Mouse (Mus musculus) testis, postnatal 10 days (tissue): ENCODE measurements around the gene Prkar1b.

Source experiments
- DNase-seq: peaks from one replicate; pipeline ENCODE4 v3.0.0; 2021; ENCODE audit warnings: low spot score

The Prkar1b gene

GRCm38 (mm10) chr5:139149681-139150602 is at the start of gene Prkar1b, which contains the start of gene Dnaaf5:
Gene Prkar1b, minus strand, starts transcription at chr5:139150001.
Gene Dnaaf5, plus strand, starts transcription at chr5:139150223.
- peak; percentile 98 for DNase-seq

- no peak for DNase-seq
Measured at GRCm38 (mm10) chr5:139199636-139199994, 49.8 kb upstream of the Prkar1b start.

DNA sequence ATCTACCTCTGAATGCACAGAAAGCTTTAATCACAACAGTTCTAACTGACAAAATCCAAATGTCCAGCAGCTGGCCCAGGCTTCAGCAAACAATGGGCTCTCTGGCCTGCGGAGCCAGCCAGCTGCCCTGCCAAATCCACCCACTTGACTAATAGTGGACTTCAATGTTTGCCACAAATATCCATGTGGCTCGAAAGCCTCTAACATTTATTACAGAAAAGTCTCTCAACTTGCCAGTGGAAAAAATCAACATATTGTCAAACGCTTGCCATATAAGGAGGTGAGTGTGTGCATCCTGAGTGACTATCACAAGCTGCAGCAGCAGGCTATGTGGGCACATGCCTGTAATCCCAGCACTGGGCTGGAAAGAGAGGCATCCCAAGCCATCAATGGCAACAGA is 49.0 kb upstream of the Prkar1b start:
- no peak for DNase-seq

DNA sequence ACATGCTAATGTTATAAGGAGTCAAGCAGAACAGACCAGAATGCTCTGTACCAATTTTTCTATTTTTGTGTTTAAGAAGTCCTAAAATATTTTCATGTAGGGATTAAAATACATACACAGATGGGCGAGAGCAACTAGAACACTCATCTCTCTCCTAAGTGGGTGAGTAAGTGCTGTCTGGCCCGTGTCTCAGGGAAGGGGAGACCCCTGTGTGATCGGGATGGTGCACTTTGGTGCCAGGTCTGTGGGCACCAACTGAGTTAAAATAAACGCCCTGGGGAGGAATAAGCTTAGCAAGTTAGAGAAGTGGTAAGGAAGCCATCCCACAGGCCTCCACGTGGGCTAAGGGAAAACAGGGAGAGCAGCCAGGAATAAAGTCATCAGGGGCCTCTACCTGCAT is 41.2 kb upstream of the Prkar1b start:
- DNase-seq = no peak

GRCm38 (mm10) chr5:139189726-139190125 is 39.9 kb upstream of the Prkar1b start:
- no peak for DNase-seq

DNA sequence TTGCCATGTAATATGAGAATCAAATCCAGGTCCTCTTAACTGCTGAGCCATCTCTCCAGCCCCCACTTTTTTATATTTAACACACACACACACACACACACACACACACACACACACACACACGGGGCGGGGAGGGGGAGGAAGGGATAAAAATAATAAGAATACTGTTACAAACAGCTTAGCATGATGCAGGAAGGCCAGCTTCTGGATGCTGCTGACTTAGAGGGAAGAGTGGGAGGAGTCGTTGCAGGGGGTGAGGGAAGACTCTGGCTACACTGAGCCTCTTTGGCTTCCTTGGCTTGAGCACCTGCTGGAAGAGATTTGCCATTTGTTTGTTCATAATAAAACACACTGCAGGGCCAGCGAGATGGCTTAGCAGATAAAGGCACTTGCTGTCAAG is 35.1 kb upstream of the Prkar1b start:
- no peak for DNase-seq

DNA sequence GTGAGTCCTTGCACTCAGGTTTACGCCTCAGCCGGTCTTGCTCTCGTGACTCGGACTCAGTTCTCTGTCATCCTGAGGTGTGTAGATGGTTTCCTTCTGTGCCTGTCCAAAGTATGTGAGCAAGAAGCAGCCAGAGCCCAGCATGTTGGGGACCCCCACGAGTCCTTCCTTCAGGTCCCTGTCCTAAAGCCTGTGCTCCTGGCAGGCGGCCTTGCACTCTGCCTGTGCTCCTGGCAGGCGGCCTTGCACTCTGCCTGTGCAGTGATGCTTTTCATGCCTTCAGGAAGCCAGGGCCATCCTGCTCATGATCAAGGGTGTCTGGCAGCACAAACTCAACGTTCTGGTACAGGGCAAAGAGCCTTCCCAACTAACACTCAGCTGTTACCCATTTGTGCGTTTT is 33.8 kb upstream of the Prkar1b start:
- no peak for DNase-seq

DNA sequence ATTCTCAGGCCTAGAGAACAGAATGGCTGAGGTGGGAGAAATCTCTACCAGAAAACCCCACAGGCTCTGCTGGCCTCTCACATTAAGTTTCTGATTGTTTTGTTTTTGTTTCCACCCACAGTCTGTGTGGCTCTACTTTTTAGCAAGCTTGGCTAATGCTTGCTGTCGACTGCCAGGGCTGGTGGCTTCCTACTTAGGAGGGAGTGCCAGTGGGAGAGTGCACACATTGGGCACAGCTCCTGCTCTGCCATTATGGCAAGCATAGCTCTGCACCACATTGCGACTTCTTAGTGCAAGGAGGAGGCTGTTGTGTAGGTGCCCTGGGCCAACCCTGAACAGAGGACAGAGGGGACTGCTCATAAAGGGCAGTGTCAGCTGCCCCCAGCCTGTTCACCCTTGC is 33.3 kb upstream of the Prkar1b start:
- DNase-seq = no peak

DNA sequence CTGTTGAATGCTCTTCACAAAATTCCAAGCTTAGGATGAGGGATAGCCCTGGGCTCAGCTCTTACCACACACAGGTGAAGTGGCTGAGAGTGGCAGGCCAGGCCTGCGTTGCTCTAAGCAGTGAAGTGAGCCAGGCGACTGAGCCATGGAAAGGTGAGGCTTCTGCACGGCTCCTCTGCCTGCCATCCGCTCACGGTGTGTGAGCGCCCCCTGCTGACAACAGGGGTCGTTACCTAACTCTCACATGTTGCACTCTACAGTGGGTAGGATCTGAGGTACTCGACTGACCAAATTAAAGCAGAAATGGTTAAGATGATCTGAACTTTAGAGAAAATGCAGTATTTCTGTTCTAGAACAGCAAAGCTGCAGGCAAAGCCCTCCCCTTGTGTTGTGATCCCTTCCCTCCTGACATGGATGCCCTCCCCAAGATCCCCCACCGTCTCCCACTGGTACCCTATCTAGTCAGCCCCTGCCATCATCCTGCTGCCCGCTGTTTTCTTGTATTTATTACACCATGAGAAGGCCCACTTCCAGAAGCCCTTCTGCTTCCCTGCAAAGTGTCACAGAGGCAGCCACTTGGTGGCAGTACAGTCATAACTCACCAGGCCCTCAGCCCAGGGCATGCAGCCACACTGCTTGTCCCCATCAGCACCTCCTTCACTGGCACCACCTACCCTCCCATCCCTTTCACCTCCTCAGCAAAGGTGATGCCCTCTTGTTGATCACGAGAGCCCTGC is 29.3 kb upstream of the Prkar1b start:
- DNase-seq = peak; percentile 91

DNA sequence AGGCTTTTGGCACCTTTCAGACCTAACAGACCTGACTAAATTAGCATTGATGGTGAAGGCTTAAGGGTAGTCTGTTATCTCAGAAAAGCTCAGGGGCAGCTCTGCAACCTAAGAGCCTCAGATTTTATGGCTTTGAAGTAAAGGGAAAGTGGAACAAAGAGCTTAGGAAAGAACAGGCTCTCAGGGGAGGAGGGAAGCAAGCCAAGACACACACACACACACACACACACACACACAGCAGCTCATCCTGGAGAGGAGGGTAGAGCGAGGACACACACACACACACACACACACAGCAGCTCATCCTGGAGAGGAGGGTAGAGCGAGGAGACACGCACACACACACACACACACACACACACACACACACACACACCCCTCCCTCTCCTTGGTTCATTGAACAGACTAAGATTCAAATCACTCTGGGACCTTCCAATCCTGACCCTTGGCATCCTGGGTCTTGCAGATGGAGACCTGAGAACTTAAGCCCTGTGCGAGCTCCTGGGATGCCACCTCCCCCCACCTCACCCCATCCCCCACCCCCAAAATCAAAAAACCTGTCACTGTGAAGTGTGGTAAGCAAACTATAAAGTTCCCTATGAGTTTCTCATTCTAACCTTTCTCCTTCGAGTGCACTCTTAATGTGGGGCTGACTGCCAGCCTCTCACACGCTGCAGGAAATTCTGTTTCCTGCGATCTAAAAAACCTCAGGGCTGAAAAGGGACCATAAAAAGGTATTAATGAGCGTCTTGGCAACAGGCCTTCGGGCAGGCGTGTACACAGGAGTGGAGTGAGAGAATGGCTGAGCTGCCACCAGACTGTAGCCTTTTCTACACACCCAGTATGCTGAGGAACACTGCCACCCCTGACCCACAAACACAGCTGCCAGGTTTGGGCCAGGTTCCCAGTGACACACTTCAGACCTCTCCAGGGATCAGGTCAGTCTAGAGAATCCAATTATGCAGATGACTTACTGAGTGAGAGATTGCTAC is 25.1 kb upstream of the Prkar1b start:
- no peak for DNase-seq

DNA sequence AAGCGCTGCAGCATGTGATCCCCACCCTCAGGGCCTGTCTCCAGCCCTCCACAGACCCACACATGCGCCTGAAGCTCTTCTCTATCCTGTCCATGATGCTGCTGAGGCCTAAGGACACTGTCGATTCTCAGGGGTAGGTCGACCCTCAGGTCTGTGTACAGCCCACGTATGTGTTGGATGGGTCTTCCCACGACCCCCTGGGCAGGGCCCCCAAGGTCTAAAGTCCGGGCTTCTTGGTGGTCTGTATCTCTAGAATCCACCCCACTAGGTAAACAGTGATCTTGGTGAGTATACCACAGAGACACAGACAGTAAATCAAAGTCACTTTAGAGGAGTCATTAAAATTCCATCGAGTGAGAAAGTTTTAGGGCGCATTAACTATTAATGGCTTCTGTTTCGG is 24.3 kb upstream of the Prkar1b start:
- DNase-seq = no peak

DNA sequence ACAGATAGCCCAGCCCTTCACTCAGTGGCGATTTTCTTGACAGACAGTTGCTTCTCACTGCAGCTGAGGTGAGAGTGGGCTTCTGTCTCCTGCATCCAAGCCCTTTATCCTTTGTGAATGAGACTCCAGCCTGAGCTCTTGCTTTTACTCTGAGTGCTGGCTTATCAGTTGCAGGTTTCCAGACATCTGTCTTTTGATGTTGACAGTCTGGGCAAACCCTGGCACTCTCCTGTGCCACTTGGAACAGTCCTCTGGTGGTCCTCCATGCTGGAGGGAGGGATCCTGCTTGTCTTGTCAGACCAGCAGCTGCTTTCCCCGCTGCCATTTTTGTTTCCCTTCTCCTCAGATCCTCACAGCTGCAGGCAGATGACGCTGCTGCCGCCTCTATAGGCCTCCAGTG is 22.1 kb upstream of the Prkar1b start:
- DNase-seq = no peak

DNA sequence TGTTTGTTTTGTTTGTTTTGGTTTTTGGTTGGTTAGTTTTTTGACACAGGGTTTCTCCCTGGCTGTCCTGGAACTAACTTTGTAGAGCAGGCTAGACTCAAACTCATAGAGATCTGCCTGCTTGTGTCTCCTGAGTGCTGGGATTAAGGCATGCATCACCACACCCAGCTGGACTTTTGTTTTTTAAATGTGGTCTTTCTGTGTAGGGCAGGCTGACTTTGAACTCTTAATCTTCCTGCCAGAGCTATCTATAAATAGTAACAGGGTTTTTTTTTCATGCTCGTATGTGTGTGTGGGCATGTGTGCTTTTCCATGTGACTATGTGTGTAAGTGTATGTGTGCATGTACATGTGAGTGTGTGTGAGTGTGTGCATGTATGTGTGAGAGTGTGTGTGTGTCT is 17.7 kb upstream of the Prkar1b start:
- no peak for DNase-seq

DNA sequence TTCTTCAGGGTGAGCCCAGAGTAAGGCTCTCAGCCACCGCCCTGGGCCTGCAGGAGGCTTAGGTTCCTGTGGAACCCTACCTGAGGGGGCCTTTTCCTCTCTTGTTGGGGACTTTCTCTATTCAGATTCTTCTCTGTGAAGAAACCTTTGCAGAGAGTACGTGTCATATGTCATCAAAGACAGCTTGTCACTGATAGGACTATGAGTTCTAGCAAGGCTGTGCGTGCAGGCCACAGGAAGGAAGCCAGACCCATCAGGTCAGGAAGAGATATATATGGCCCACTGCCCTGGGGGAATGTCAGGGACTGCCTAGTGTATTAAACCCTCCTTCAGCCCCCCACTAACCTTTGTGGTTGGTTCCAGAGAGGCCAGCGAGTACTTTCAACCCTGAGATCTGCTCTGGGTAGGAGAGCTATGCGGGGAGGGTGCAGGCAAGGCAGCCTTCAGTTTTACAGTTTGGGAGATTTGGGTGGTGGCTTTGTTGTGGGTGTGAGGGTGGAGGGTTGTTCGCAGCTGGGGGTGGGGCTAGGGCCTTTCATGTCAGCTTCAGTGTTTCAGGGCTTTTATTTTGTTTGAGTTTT is 17.1 kb upstream of the Prkar1b start:
- DNase-seq = no peak

DNA sequence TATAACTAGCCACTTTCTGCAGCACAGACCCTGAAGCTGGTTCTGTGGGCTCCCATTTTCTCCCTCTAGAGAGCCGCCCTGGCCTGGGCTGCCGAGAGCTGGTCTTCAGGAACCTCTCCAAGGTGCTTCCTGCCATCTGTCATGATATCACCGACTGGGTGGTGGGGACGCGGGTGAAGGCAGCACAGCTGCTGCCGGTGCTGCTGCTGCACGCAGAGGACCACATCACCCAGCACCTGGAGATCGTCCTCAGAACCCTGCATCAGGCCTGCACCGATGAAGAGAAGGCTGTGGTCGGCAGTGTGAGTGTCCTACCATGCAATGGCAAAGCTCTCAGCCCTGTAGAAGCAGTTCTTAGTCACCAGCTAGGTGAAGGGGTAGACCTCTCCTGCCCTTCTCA is 11.8 kb upstream of the Prkar1b start:
- DNase-seq = no peak

DNA sequence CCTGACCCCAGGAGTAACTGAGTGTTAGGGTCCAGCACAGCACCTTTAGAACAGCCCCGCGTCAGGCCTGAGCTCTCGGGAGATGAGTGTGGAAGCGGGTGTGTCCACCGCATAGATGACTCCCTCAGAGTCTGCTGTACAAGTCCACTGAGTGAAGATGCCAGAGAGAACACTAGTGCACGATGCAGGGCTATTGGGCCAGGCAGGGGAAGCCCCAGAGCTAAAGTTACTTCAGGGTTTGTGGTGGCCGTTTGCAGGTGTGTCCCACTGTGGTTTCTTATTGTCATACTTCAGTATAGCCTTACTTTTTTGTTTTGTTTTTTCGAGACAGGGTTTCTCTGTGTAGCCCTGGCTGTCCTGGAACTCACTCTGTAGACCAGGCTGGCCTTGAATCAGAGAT is 11.1 kb upstream of the Prkar1b start:
- DNase-seq = no peak

- DNase-seq = peak; percentile 65
Measured at GRCm38 (mm10) chr5:139150603-139151031, 816 bp upstream of the Prkar1b start.

DNA sequence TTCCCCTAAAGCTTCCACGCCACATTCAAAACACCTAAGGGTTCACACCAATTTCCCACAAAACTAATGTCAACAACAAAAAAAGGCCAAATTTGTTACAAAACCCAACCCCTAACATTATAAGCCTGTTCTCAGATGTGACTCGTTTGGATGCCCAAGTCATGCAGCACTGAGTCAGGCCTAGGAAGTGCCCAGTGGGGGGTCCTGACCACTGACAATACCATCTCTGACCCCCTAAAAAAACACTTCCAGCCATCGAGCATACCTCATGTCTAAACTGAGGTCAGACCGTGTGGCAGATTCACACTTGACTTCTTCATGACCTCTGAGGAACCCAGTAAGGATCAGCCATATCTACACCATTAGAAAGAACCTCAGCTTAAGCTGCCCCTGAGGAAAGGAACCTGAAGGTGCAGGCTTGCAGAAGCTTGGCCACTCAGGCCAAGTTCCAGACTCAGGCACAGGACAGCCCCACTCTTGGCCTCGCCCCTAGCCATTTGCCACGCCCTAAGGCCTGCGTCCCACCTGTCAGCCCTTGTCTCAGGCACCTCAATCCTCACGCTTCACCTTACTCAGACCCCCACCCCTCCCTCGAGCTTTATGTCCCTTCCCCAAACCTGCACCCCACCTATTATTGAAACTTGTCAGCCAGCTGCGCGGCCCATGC is 662 bp downstream of the Prkar1b start:
- no peak for DNase-seq

DNA sequence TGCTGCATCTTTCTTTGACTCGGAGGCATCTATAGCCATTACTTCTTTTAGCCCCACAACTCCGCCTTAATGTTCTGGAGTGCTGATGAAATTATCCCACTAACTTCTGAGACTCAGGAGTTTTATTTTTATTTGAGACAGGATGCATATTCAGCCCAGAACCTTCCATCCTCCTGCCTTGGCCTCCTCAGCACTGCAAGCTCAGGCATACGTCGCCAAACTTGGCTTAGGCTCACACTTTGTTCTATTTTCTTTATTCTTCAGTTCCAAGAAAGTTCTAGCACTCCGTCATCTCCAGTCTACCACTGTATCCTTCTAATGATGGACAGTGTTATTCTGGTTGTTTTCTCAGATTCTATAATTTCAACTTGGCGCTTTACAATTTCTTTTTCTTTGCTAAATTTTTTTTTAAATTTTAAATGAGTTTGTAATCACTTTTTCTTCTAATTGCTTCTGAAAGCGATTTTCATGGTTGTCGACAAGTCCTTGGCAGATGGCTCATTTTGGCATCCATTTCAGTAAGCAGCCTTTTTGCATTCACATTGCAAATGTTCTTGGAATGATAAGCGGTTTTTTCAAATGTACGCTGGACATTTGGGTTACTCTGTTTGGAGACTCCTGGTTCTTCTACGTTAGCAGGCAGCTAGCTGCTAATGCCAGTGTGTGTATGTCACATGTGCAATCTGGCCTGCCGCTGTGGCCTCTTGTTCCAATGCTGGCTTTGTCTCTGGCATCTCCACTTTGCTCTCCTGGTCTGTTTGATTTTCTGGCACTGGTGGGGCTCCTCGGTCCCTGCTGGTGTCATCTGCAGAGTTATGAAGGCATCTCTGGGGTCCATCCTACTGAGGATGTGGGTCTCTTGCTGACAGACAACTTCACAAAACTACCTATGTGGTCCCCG is 2.4 kb downstream of the Prkar1b start:
- no peak for DNase-seq

DNA sequence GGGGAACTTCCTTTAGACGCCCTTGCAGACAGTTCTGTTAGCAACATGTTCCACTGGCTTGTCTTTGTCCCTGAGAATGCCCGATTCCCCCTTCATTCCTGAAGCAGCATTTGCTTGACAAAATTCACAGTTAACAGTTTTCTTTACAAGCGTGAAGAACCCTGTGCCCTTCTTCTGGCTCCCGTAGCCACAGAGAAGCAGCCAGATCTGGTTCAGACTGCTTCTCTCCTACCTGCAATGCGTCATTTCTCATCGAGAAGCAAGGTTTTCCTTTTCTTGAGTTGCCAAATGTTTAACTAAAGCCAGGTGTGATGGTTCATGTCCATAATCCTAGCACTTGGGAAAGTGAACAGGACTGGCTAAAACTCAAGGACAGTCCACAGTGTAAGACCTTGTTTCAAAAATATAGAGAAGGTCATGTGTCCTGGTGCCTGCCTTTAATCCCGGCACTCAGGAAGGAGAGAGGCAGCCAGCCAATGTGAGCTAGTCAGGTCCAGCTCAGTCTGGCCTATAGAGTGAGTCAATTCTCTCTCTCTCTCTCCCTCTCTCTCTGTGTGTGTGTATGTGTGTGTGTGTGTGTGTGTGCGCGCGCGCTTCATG is 3.2 kb downstream of the Prkar1b start:
- no peak for DNase-seq
